Mouse (Mus musculus): Measurements from ENCODE around the gene Tmem150a. TPM values are rescaled to one million over a fixed set of nuclear protein-coding genes. Genes with fewer than 3 reads are reported as not detected.

Gene Tmem150a
- polyA plus RNA-seq (2012; fragmentation: generic; extraction: Trizol) = 10 to 100 TPM in 1 of 2 experiments, 1 to 10 TPM in 1; 4.5 to 19.8 TPM

DNA sequence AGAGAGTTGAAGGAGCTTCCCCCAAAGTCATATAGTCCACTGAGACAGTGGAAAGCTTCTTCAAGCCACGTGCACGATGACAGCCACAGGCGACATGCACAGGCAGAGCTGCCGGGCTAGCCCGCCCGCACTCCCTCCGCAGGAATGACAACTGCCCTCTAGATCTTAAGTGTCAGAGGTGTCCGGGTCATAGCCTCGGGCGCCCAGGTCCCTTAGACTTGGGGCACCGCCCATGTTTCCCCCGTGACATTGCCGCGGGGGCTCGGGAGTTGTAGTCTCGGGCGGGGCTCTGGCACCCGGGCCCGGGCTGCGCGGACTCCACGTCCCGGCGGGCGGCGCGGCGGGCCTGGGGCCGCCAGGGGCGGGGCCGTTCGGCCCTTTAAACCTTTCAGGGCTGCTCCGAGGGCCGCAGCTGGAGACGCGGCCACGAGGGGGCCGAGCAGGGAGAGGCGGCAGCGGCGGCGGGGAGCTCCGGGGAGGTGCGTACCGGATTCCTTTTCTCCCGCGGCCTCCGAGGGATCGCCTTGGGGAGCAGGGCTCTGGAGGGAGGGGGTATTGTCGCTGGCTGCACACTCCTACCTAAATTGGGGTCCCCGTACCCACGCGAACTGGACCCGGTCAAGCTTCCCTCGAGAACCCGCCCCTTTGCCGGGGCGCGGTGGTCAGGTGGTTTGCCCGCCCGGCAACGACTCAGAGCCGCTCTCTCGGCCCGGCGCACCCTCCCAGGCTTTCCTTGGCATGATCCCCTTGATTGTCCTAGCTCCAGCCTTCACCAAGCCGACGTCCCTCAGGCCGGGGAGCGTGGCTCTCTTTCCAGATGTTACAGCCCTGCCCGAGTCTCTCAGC is at the start of gene Tmem150a:
TSS of gene Tmem150a (plus strand) at position 382 of the 846 bp plus-strand sequence.

DNA sequence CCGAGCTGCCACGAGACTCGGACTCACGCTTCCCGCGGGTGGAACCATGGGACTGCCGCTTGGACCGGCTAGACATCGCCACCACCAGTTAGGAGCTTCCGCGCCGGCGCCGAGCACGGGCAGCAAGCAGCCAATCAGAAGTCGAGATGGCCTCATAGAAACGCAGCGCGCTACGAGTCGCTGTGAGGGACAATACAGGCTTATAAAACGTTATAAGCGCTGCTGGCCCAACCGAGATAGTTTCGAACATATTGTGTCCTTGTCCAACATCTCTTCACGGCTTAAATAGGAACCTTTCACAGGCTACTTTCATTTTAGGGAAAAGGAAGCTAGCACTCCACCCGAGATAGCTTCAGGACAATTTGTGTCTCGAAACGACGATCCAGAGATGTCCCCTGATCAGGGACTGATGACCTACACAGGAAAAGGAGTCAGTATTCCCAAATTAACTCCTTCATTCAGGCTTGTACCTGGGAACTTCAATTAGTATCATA is 10.1 kb upstream of the Tmem150a start, which contains the start of gene Usp39:
TSS of gene Usp39 (minus strand) at position 111 of the 494 bp plus-strand sequence.

DNA sequence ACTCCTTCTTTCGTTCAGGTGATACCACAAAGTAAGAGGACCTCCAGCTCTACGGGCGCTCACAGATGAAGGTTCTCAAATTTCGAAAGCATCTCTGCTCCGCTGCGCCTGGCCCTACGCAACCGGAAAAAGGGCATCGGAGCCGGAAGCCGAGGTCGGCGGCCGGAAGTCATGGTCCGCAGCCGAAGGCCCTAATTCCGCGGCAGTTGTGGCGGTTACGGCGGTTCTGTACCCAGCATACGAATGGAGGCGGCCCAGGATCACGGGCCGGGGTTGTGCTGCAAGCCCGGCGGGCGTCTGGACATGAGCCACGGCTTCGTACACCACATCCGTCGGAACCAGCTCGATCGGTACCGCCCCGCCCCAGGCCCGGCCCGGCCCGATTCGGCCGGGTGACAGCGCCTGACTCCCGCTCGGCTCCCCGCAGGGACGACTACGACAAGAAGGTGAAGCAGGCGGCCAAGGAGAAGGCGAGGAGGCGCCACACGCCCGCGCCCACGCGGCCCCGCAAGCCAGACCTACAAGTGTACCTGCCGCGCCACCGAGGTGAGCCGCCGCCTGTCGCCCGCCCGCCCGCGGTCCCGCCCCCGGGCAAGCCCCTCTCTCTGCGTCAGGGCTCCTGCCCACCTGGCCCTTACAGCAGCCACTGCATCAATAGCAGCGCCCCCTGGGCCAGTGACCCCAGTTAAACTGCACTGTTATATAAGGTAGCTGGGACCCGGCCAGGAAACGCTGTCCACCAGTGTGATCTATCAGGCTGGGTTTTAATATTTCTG is 7.9 kb upstream of the Tmem150a start, which contains the start of gene 0610030E20Rik:
TSS of gene 0610030E20Rik (plus strand) at position 152 of the 776 bp plus-strand sequence.

DNA sequence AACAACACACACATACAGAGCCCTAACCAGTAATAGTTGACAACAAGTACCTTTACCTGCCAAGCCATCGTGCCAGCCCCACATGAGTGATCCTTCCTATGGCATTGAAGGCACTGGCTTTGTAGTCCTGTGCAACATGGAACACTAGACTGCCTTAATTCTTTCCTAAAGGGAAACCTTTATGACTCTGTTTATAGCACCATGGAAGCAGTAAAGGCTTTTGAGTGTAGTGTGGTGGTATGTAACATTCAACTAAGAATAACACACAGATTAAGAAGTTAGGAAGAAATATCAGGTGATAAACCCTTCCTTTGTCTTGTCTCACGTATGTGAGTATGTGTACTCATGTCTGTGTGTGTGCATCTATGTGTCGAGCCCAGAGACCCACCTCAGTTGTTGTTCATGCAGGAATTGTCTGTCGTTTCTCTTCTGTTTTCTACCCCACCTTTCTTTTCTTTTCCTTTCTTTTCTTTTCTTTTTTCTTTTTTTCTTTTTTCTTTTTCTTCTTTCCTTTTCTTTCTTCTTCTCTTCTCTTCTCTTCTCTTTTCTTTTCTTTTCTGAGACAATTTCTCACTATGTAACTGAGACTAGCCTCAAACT is 11.7 kb downstream of the Tmem150a start, which contains the start of gene Rnf181:
TSS of gene Rnf181 (minus strand) at position 113 of the 600 bp plus-strand sequence.

DNA sequence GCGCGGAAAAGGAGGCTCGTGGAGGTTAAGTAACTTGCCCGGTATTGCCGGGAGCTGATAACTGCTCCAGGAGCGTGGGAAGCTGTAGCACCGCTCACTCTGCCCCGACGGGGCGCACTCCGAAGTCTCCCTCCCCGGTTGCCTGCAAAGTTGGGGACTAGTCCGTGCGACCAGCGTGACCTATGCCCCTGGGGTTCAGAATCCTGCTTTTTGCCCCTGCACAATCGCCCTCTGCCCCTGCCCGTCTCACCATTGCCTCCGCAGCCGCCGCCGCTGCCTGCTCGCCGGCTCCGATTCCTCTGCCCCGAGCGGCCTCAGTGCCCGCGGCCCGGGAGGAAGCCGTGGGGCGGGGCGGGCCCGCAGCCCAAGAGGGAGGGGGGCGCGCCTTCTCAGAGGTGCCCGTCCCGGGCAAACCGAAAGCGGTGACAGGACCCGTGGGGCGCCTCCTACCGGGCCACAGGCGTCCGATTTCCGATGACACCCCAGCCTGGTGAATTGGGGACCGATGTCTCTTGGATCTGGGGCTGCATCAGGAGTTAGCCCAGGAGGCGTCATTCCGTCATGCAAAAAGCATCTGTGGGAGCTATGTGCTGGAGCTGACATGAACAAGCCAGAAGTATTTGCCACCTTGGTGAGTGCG is 25.0 kb downstream of the Tmem150a start, which contains the start of gene Vamp5:
TSS of gene Vamp5 (minus strand) at position 338 of the 640 bp plus-strand sequence.

DNA sequence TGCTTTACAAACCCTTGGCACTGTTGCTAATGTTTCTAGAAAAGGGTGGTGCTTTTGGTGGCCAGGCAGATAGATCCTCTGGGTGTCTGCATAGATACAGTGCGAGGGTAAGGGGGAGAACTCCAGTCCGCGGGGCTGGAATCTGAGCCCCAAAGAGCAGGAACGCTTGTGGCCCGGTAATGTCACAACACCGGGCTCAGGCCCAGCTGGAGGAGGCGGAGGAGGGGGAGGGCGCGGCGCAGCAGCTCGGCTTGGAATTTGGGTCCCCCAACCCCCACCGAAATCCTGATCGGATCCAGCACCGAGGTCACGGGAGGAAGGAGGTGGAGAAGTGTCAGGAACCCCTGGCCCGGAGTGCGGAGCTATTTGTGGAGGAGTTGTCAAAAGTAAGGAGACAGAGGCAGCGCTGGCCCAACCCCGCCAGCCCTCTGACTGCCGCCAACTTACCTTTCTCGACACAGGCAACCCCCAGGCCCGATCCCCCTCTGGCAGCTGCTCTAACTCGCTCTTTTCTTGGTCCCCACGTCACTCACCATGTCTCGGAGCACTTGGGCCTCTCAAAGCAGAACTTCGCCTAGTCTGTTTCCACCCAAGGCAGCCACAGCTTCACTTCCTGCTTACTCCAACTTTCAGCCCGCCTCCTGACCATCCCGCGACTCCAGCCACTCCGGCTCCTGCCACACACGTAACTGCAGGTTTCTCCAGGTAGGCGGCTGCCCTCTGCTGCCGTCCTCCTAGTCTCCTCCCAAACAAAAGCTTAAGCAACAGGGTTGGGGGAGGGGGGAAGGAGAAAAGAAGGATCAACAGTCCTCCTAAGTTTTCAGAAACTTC is 34.9 kb downstream of the Tmem150a start, which contains the start of gene Vamp8:
TSS of gene Vamp8 (minus strand) at position 763 of the 831 bp plus-strand sequence.

Other genes starting within 250 kb of the Tmem150a start
- 10 to 100 TPM; 18.4 to 31.1 TPM for gene Atoh8, start 119.9 kb upstream of the Tmem150a start, polyA plus RNA-seq (2012; fragmentation: generic; extraction: Trizol)
- not detected for gene Sftpb, start 50.8 kb upstream of the Tmem150a start, polyA plus RNA-seq (2012; fragmentation: generic; extraction: Trizol)
- 10 to 100 TPM; 22.0 to 29.1 TPM for gene Usp39, start 10.3 kb upstream of the Tmem150a start, polyA plus RNA-seq (2012; fragmentation: generic; extraction: Trizol)
- gene 0610030E20Rik, start 8.1 kb upstream of the Tmem150a start, polyA plus RNA-seq (2012; fragmentation: generic; extraction: Trizol) = 1 to 10 TPM; 1.7 to 6.5 TPM
- 10 to 100 TPM; 72.0 to 90.7 TPM for gene Rnf181, start 11.5 kb downstream of the Tmem150a start, polyA plus RNA-seq (2012; fragmentation: generic; extraction: Trizol)
- 10 to 100 TPM; 20.6 to 23.3 TPM for gene Vamp5, start 25.0 kb downstream of the Tmem150a start, polyA plus RNA-seq (2012; fragmentation: generic; extraction: Trizol)
- gene Vamp8, start 35.3 kb downstream of the Tmem150a start, polyA plus RNA-seq (2012; fragmentation: generic; extraction: Trizol) = 100 to 1,000 TPM; 236 to 284 TPM
- gene Ggcx, start 58.9 kb downstream of the Tmem150a start, polyA plus RNA-seq (2012; fragmentation: generic; extraction: Trizol) = 10 to 100 TPM in 1 of 2 experiments, 1 to 10 TPM in 1; 3.6 to 20.0 TPM
- gene Mat2a, start 84.1 kb downstream of the Tmem150a start, polyA plus RNA-seq (2012; fragmentation: generic; extraction: Trizol) = 10 to 100 TPM; 32.6 to 90.8 TPM
- under 1 TPM; 0.06 to 0.78 TPM for gene Sh2d6, start 166.3 kb downstream of the Tmem150a start, polyA plus RNA-seq (2012; fragmentation: generic; extraction: Trizol)
- gene Capg, start 188.9 kb downstream of the Tmem150a start, polyA plus RNA-seq (2012; fragmentation: generic; extraction: Trizol) = 100 to 1,000 TPM; 347 to 619 TPM
- gene Elmod3, start 243.0 kb downstream of the Tmem150a start, polyA plus RNA-seq (2012; fragmentation: generic; extraction: Trizol) = 10 to 100 TPM in 1 of 2 experiments, 1 to 10 TPM in 1; 4.2 to 12.6 TPM
- gene Retsat, start 243.0 kb downstream of the Tmem150a start, polyA plus RNA-seq (2012; fragmentation: generic; extraction: Trizol) = 10 to 100 TPM; 19.5 to 38.2 TPM

Data from C3H10T1/2 (cell line).